Mouse (Mus musculus): ENCODE measurements around the gene Gsta3. TPM values are rescaled to one million over a fixed set of nuclear protein-coding genes. Genes with fewer than 3 reads are reported as not detected.
"Not testable (repeated sequence)": the region's sequence is repeated elsewhere in the genome, so short reads cannot be mapped to it uniquely, and the experiment has no call there.

Gsta3 gene
- polyA plus RNA-seq, 1 experiment: 1.8 TPM

GRCm38 (mm10) chr1:21255625-21256345, 15.4 kb downstream of the Gsta3 start:
- Histone ChIP-seq H3K27me3 (ENCODE audit: control insufficient read depth, insufficient read depth, low read length) (no peaks in the 10 kb centered on the region), H3K36me3 (ENCODE audit: control insufficient read depth, insufficient read depth, low read length) (no peaks in the 10 kb centered on the region), H3K27ac (ENCODE audit: insufficient read depth, low read length) (no peak overlapping the region), H3K4me1 (ENCODE audit: control insufficient read depth, insufficient read depth, insufficient read length) (no peaks in the 10 kb centered on the region), H3K4me3 (ENCODE audit: extremely low read depth, insufficient read depth, insufficient read length) (no peak overlapping the region)
- no peak for DNase-seq (ENCODE audit: low read depth in 1 of 2, low spot score in 2 of 2)
- 92% methylated on average over 7 of the region's 7 CpGs for WGBS
- TF ChIP-seq POLR2A (IDR thresholded peaks at IDR 0.05; ENCODE audit: low read depth, low read length): no peak
- TF ChIP-seq CTCF (IDR thresholded peaks at IDR 0.05; ENCODE audit: extremely low read depth, insufficient read depth, insufficient read length, insufficient replicate concordance): no peak

DNA sequence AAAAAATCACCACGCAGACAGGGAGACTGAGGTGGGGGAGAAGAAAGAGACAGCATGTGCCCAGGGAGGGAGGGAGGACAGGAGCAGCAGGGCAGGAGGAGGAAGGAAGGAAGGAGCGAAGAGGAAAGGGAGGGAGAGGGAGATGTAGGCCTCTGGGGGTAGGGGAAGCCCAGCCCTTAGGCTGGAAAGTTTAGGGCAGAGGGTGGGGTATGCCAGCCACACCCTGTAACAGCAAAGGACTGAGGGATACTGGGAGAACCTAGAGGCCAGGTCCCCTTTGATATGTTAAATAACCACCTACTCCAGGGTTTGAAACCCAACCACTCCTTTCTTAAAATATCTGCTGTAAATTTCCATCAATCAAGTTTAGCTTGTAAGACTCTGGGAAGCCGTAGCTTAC, 16.0 kb downstream of the Gsta3 start:
- H3K27ac ChIP-seq (ENCODE audit: insufficient read depth, low read length): no peak overlapping the region
- H3K4me1 ChIP-seq (ENCODE audit: control insufficient read depth, insufficient read depth, insufficient read length): no peaks in the 10 kb centered on the region
- H3K27me3 ChIP-seq (ENCODE audit: control insufficient read depth, insufficient read depth, low read length): no peaks in the 10 kb centered on the region
- H3K4me3 ChIP-seq (ENCODE audit: extremely low read depth, insufficient read depth, insufficient read length): no peak overlapping the region
- DNase-seq (ENCODE audit: low read depth in 1 of 2, low spot score in 2 of 2): no peak
- TF ChIP-seq CTCF (IDR thresholded peaks at IDR 0.05; ENCODE audit: extremely low read depth, insufficient read depth, insufficient read length, insufficient replicate concordance) (no peak), POLR2A (IDR thresholded peaks at IDR 0.05; ENCODE audit: low read depth, low read length) (no peak)
- no peaks in the 10 kb centered on the region for H3K36me3 ChIP-seq (ENCODE audit: control insufficient read depth, insufficient read depth, low read length)
- WGBS: 82% methylated on average over 3 of the region's 3 CpGs

DNA sequence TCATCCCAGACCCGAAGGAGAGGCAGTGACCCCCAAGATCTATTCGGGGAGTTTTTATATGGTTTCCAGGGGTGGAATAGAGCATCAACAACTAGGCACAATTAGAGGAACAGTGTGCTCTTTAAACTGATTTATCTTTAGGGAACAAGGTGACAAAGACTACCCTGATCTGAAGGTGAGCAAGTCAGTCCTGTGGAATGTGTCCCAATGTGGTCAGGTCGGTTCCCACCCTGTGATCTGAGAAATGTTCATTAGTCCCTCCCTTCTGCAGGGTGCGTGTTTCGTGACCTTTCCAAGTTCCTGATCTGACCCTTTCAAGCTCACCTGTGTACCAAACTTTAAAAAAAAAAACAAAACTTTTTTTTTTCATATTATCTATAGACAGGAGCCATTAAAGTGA, 16.5 kb downstream of the Gsta3 start:
- Histone ChIP-seq H3K36me3 (ENCODE audit: control insufficient read depth, insufficient read depth, low read length) (no peaks in the 10 kb centered on the region), H3K4me3 (ENCODE audit: extremely low read depth, insufficient read depth, insufficient read length) (no peak overlapping the region), H3K27ac (ENCODE audit: insufficient read depth, low read length) (no peak overlapping the region), H3K27me3 (ENCODE audit: control insufficient read depth, insufficient read depth, low read length) (no peaks in the 10 kb centered on the region), H3K4me1 (ENCODE audit: control insufficient read depth, insufficient read depth, insufficient read length) (no peaks in the 10 kb centered on the region)
- 77% methylated on average over 5 of the region's 5 CpGs for WGBS
- no peak for DNase-seq (ENCODE audit: low read depth in 1 of 2, low spot score in 2 of 2)
- no peak for TF ChIP-seq POLR2A (IDR thresholded peaks at IDR 0.05; ENCODE audit: low read depth, low read length)
- TF ChIP-seq CTCF (IDR thresholded peaks at IDR 0.05; ENCODE audit: extremely low read depth, insufficient read depth, insufficient read length, insufficient replicate concordance): no peak

GRCm38 (mm10) chr1:21259981-21260380, 19.6 kb downstream of the Gsta3 start:
- H3K4me3 ChIP-seq (ENCODE audit: extremely low read depth, insufficient read depth, insufficient read length); H3K4me1 ChIP-seq (ENCODE audit: control insufficient read depth, insufficient read depth, insufficient read length); H3K36me3 ChIP-seq (ENCODE audit: control insufficient read depth, insufficient read depth, low read length); H3K27ac ChIP-seq (ENCODE audit: insufficient read depth, low read length); DNase-seq (ENCODE audit: low read depth in 1 of 2, low spot score in 2 of 2); H3K27me3 ChIP-seq (ENCODE audit: control insufficient read depth, insufficient read depth, low read length): not testable (repeated sequence)
- WGBS: 90% methylated on average over 8 of the region's 8 CpGs

DNA sequence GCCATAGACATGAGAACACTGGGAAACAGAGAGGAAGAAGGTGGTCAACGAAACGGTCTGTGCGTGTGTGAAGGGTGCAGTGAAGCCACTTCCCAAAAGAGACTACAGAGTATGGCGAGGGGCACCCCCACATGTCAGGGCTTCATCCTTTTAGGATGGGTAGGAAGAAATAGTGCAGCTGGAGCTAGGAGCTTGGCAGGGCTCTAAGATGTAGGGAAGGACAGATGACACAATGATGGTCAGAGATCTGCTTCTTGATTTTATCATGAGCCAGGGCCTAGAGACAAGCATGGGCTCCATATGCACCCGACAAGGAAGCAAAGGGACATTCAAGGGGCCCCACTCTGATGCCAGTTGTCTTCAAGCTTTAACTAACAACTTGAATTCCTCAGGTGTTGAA, 22.0 kb downstream of the Gsta3 start:
- DNase-seq (ENCODE audit: low read depth in 1 of 2, low spot score in 2 of 2): no peak
- no peak overlapping the region for H3K27ac ChIP-seq (ENCODE audit: insufficient read depth, low read length)
- 87% methylated on average over 5 of the region's 5 CpGs for WGBS
- TF ChIP-seq CTCF (IDR thresholded peaks at IDR 0.05; ENCODE audit: extremely low read depth, insufficient read depth, insufficient read length, insufficient replicate concordance) (no peak), POLR2A (IDR thresholded peaks at IDR 0.05; ENCODE audit: low read depth, low read length) (no peak)
- no peaks in the 10 kb centered on the region for H3K36me3 ChIP-seq (ENCODE audit: control insufficient read depth, insufficient read depth, low read length)
- H3K27me3 ChIP-seq (ENCODE audit: control insufficient read depth, insufficient read depth, low read length): no peaks in the 10 kb centered on the region
- no peak overlapping the region for H3K4me3 ChIP-seq (ENCODE audit: extremely low read depth, insufficient read depth, insufficient read length)
- no peaks in the 10 kb centered on the region for H3K4me1 ChIP-seq (ENCODE audit: control insufficient read depth, insufficient read depth, insufficient read length)

GRCm38 (mm10) chr1:21263986-21264385, 23.6 kb downstream of the Gsta3 start:
- TF ChIP-seq CTCF (IDR thresholded peaks at IDR 0.05; ENCODE audit: extremely low read depth, insufficient read depth, insufficient read length, insufficient replicate concordance) (no peak), POLR2A (IDR thresholded peaks at IDR 0.05; ENCODE audit: low read depth, low read length) (no peak)
- Histone ChIP-seq H3K4me3 (ENCODE audit: extremely low read depth, insufficient read depth, insufficient read length) (no peak overlapping the region), H3K4me1 (ENCODE audit: control insufficient read depth, insufficient read depth, insufficient read length) (no peaks in the 10 kb centered on the region), H3K36me3 (ENCODE audit: control insufficient read depth, insufficient read depth, low read length) (no peaks in the 10 kb centered on the region), H3K27me3 (ENCODE audit: control insufficient read depth, insufficient read depth, low read length) (no peaks in the 10 kb centered on the region), H3K27ac (ENCODE audit: insufficient read depth, low read length) (no peak overlapping the region)
- DNase-seq (ENCODE audit: low read depth in 1 of 2, low spot score in 2 of 2): no peak
- 88% methylated on average over 4 of the region's 4 CpGs for WGBS

- TF ChIP-seq CTCF (IDR thresholded peaks at IDR 0.05; ENCODE audit: extremely low read depth, insufficient read depth, insufficient read length, insufficient replicate concordance) (no peak), POLR2A (IDR thresholded peaks at IDR 0.05; ENCODE audit: low read depth, low read length) (no peak)
- no peaks in the 10 kb centered on the region for H3K36me3 ChIP-seq (ENCODE audit: control insufficient read depth, insufficient read depth, low read length)
- 85% methylated on average over 8 of the region's 8 CpGs for WGBS
- no peak overlapping the region for H3K27ac ChIP-seq (ENCODE audit: insufficient read depth, low read length)
- H3K4me3 ChIP-seq (ENCODE audit: extremely low read depth, insufficient read depth, insufficient read length): no peak overlapping the region
- no peak for DNase-seq (ENCODE audit: low read depth in 1 of 2, low spot score in 2 of 2)
- H3K4me1 ChIP-seq (ENCODE audit: control insufficient read depth, insufficient read depth, insufficient read length): no peaks in the 10 kb centered on the region
- no peaks in the 10 kb centered on the region for H3K27me3 ChIP-seq (ENCODE audit: control insufficient read depth, insufficient read depth, low read length)
Measured at GRCm38 (mm10) chr1:21264747-21265146, 24.4 kb downstream of the Gsta3 start.
